Mouse (Mus musculus): ENCODE data around the gene Zfp385b. TPM values are rescaled to one million over a fixed set of nuclear protein-coding genes. Genes with fewer than 3 reads are reported as not detected.

The Zfp385b gene
- polyA plus RNA-seq, 1 experiment, result 39.1 TPM

DNA sequence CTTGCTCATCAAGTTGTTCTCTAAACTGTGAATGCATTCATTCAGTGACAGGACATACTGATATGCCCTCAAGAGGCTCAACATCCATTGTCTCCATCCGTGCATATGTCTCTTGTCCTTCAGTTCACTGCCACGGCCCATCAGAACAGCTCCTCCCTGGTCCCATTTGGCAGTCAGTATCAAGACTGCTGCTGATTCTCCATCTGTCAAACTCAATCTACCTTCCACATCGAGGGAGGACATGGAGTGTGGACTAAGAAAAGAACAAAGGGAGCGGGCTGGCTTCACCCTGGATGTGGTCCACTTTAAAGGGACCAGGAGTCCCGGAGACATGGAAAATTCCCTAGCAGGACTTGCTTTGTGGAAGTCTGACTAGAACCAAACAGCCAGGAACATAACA, 22.2 kb downstream of the Zfp385b start:
- no peak for TF ChIP-seq POLR2A (IDR thresholded peaks at IDR 0.05; ENCODE audit: extremely low read depth, insufficient read depth, low read length)
- TF ChIP-seq CTCF (IDR thresholded peaks at IDR 0.05; ENCODE audit: extremely low read depth, insufficient read depth, low read length), result no peak
- H3K4me1 ChIP-seq (ENCODE audit: control insufficient read depth, insufficient read depth, low read length), result peaks cover 2% of the 10 kb centered on the region; the same call in 1 of the 2 replicates
- H3K4me3 ChIP-seq (ENCODE audit: insufficient read depth, low read length), result no peak overlapping the region
- no peak overlapping the region for H3K27ac ChIP-seq (ENCODE audit: insufficient read depth, low read length)

DNA sequence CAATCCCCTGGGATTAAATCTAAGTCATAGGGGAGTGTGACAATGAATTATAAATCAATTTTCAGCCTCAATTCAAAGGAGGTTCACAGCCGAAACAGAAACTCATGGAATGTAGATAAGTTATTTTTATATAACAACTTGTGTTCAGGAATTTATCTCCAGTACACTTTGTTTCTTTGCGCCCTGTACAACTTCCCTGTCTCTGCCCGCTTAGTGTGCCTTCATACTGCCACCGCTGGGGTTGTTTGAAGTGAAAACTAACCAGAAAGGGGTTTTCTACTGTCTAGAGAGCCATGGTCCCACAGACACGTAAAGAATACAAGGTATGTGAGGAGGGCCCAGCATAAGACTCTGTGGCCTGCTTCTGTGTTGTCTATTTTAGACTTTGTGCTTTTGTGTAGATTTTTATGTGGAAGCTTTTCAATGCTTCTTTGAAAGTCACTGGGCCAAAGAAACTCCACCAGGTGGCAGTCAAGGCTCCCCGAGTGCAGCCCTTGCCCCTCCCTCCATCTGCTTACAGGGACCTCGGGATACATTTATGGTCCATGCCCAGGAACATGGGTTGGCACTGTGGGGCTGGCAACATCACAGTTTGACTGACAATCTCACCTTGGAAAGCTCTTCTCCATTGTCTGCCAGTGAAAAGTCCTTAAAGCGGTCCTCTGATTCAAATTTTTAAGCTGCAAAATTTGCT, 23.4 kb downstream of the Zfp385b start:
- TF ChIP-seq CTCF (IDR thresholded peaks at IDR 0.05; ENCODE audit: extremely low read depth, insufficient read depth, low read length) (0 out of 2 replicates have a peak, but pooled peaks have one; percentile 31), POLR2A (IDR thresholded peaks at IDR 0.05; ENCODE audit: extremely low read depth, insufficient read depth, low read length) (no peak)
- Histone ChIP-seq H3K4me1 (ENCODE audit: control insufficient read depth, insufficient read depth, low read length) (peaks cover 2% of the 10 kb centered on the region; the same call in 1 of the 2 replicates), H3K27ac (ENCODE audit: insufficient read depth, low read length) (no peak overlapping the region), H3K4me3 (ENCODE audit: insufficient read depth, low read length) (no peak overlapping the region)

DNA sequence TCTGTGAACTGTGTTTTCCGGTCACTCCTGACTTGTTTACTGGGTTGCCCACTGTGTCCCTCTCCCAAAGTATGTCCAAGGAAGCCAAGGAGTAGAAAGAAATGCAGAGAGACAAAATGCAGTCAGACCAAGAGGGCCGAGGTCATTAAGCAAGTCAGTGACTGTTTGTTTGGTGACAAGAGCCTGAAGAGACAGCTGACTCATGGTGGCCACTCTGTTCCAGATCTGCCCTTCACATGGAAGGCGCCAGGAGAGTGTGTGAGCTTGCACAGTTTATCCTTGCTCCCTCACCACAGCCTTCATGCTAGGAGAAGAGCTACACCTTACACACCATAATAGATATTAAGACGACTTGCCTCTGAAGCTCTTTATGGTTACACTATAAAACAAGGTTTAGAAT, 28.6 kb downstream of the Zfp385b start:
- Histone ChIP-seq H3K4me1 (ENCODE audit: control insufficient read depth, insufficient read depth, low read length) (peaks cover 1% of the 10 kb centered on the region), H3K27ac (ENCODE audit: insufficient read depth, low read length) (no peak overlapping the region), H3K4me3 (ENCODE audit: insufficient read depth, low read length) (no peak overlapping the region)
- TF ChIP-seq CTCF (IDR thresholded peaks at IDR 0.05; ENCODE audit: extremely low read depth, insufficient read depth, low read length), result no peak
- TF ChIP-seq POLR2A (IDR thresholded peaks at IDR 0.05; ENCODE audit: extremely low read depth, insufficient read depth, low read length), result no peak

DNA sequence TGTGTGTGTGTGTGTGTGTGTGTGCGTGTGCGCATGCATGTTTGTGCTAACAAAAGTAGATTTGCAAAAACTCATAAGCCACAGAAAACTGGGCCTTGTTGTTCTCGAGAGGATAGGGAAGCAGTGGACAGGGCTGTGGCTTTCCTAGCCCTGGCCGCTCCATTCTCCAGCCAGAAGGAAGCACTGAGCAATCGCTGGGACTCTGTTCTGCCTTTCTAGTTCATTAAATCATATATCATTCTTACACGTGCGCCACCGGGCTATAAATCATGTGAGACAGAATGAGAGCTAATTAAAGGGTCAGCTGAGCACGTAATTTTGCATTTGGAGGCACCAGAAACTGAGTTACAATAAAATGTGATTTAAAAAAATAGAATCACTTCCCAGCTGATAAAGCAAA, 29.1 kb downstream of the Zfp385b start:
- H3K4me1 ChIP-seq (ENCODE audit: control insufficient read depth, insufficient read depth, low read length), result peaks cover 1% of the 10 kb centered on the region
- H3K4me3 ChIP-seq (ENCODE audit: insufficient read depth, low read length), result no peak overlapping the region
- no peak for TF ChIP-seq CTCF (IDR thresholded peaks at IDR 0.05; ENCODE audit: extremely low read depth, insufficient read depth, low read length)
- no peak for TF ChIP-seq POLR2A (IDR thresholded peaks at IDR 0.05; ENCODE audit: extremely low read depth, insufficient read depth, low read length)
- H3K27ac ChIP-seq (ENCODE audit: insufficient read depth, low read length), result no peak overlapping the region

DNA sequence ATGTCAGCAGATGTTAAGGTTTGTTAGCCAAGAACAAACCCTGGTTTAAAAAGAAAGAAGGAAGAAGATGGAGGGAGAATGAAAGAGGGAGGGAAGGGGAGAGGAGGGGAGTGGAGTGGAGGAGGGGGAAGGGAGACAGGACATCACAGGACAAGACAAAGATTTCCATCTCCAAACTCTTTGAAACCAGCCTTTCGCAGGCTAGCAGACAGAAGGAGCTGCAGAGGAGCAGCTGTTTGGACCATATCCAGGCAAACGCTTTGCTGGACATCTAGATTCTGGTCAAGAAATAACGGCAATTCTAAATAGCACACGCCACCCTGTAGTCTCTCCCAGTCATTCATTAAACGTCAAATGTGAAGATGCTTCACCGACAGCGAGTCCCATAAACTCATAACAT, 38.0 kb downstream of the Zfp385b start:
- no peak for TF ChIP-seq CTCF (IDR thresholded peaks at IDR 0.05; ENCODE audit: extremely low read depth, insufficient read depth, low read length)
- no peak for TF ChIP-seq POLR2A (IDR thresholded peaks at IDR 0.05; ENCODE audit: extremely low read depth, insufficient read depth, low read length)
- no peak overlapping the region for H3K27ac ChIP-seq (ENCODE audit: insufficient read depth, low read length)
- no peak overlapping the region for H3K4me3 ChIP-seq (ENCODE audit: insufficient read depth, low read length)
- peaks cover 3% of the 10 kb centered on the region; the same call in 1 of the 2 replicates for H3K4me1 ChIP-seq (ENCODE audit: control insufficient read depth, insufficient read depth, low read length)

DNA sequence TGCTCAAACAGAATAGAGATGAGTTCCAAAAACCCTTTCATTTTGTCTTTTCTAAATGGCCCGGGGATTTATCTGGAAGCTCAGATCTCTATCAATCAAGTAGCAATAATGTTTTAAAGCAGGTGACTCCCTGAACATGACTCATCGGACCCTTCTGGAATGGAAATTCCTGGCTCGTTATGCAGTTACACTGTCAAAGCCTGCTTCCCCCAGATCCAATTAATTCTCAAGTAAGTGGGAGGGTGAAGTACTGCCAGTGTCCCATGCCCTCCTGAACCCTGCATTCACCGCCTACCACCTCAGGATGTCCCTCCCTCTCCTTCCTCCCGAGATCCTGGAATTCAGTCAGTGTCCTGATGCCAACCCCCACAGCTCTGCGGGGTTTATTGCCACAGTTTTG, 41.7 kb downstream of the Zfp385b start:
- TF ChIP-seq POLR2A (IDR thresholded peaks at IDR 0.05; ENCODE audit: extremely low read depth, insufficient read depth, low read length) (no peak), CTCF (IDR thresholded peaks at IDR 0.05; ENCODE audit: extremely low read depth, insufficient read depth, low read length) (no peak)
- H3K4me3 ChIP-seq (ENCODE audit: insufficient read depth, low read length), result no peak overlapping the region
- peaks cover 6% of the 10 kb centered on the region for H3K4me1 ChIP-seq (ENCODE audit: control insufficient read depth, insufficient read depth, low read length)
- H3K27ac ChIP-seq (ENCODE audit: insufficient read depth, low read length), result no peak overlapping the region

DNA sequence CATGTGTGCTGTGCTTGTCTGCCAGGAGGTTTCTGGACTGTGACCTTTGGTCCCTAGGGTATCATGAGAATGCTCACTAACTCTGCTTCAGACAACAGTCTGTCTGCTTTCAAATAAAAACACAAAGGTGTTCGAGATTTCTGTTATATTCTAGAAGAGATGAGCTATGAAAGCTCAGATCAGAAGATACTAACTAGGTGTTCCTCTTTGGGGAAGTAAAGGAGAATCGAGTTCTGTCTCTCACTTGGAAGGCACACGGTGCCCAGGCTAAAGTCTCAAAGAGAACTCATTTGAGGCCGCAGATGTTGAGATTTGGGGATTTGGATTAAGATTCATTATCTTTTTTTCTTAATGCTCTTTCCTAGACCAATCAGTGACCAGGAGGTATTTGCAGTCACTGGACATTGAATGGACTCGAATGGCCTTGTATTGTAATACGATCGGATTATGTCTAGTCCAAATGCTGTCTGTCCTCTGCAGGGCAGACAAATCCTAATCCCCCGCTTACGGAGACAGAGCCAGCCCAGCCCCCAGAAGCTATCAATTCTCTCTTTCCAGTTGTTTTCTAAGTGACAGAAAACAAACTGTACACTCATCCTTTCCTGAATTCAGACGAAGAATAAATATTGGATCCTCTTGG, 42.3 kb downstream of the Zfp385b start:
- Histone ChIP-seq H3K4me1 (ENCODE audit: control insufficient read depth, insufficient read depth, low read length) (peaks cover 6% of the 10 kb centered on the region), H3K27ac (ENCODE audit: insufficient read depth, low read length) (no peak overlapping the region), H3K4me3 (ENCODE audit: insufficient read depth, low read length) (no peak overlapping the region)
- TF ChIP-seq POLR2A (IDR thresholded peaks at IDR 0.05; ENCODE audit: extremely low read depth, insufficient read depth, low read length) (no peak), CTCF (IDR thresholded peaks at IDR 0.05; ENCODE audit: extremely low read depth, insufficient read depth, low read length) (no peak)

DNA sequence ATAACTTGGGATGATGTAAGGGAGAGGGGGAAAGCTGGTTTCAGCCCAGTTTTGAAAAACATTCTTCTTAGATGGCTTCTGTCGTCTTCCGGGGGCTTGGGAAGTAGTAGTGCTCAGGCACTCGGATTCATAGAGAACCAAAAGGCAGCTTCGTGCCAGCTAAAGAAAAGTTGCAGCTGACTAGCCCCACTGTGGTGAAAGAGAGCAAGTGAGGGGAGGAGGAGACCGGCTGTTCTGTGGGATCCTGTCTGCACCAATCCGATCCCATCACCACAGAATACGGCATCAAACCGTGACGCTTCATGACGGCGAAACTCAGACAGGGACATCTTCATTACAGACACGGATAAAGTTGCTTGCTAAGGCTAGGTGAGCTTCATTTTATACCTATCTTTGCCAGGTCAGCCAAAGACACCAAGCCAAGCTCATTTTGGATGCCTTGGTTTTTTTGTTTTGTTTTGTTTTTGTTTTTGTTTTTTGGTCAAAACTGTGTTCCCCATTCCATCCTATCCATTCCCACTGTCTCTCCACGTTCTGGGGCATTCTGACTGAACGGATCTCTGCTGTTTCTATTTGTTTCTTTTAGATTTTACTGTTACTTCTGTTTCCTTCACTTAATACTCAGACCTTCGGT, 44.1 kb downstream of the Zfp385b start:
- Histone ChIP-seq H3K4me1 (ENCODE audit: control insufficient read depth, insufficient read depth, low read length) (peaks cover 6% of the 10 kb centered on the region), H3K27ac (ENCODE audit: insufficient read depth, low read length) (no peak overlapping the region), H3K4me3 (ENCODE audit: insufficient read depth, low read length) (no peak overlapping the region)
- no peak for TF ChIP-seq CTCF (IDR thresholded peaks at IDR 0.05; ENCODE audit: extremely low read depth, insufficient read depth, low read length)
- 0 out of 2 replicates have a peak, but pooled peaks have one; percentile 18 for TF ChIP-seq POLR2A (IDR thresholded peaks at IDR 0.05; ENCODE audit: extremely low read depth, insufficient read depth, low read length)

DNA sequence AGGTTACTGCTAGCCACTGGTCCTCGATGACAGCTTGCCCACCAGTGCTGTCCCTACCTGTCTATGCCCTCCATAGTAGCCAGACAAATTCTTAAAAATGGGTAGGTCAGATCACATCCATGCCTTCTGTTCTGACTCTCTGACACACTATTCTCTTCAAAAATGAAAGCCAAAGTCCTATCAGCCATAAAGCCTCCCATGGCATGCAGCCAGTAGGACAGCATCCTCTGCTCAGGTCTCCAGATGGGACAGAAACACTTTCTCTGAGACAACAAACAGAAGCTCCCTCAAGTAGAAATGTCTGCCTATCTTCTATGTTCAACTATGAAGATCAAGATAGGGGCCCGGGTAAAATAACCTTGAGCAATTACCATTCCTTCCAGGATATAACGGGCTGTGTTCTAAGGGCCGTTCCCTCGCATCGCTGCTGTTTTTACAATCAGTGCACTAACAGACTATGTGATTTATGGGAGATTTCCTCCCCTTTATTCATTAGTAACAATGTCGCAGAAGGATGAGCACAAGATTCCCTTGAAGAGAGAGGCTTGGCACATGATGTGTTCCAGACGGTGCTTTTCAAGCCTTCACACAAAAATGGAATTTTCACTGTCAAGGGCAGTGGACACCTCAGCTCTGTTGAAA, 49.3 kb downstream of the Zfp385b start:
- Histone ChIP-seq H3K27ac (ENCODE audit: insufficient read depth, low read length) (no peak overlapping the region), H3K4me3 (ENCODE audit: insufficient read depth, low read length) (no peak overlapping the region), H3K4me1 (ENCODE audit: control insufficient read depth, insufficient read depth, low read length) (peaks cover 2% of the 10 kb centered on the region)
- TF ChIP-seq CTCF (IDR thresholded peaks at IDR 0.05; ENCODE audit: extremely low read depth, insufficient read depth, low read length), result no peak

All from cortical plate, adult 2 months (tissue).